Mouse (Mus musculus) heart, adult 8-10 months (tissue): Measurements from ENCODE around the gene Cdk17. TPM values are rescaled to one million over a fixed set of nuclear protein-coding genes. Genes with fewer than 3 reads are reported as not detected.

Source experiments
- DNase-seq: peaks from one replicate; pipeline ENCODE4 v3.0.0; 2022; ENCODE audit warnings: low spot score
- total RNA-seq, 4 experiments: library from RNA; stranded (reverse); gene quantifications; 2 replicates each; pipeline ENCODE4 v1.2.4; 2022

Cdk17 gene
- total RNA-seq, 4 experiments from 2014 or later, result 12.3 to 18.1 (median 16.0) TPM

- no peak for DNase-seq
Measured at GRCm38 (mm10) chr10:93227921-93228320, 67.2 kb downstream of the Cdk17 start.

DNA sequence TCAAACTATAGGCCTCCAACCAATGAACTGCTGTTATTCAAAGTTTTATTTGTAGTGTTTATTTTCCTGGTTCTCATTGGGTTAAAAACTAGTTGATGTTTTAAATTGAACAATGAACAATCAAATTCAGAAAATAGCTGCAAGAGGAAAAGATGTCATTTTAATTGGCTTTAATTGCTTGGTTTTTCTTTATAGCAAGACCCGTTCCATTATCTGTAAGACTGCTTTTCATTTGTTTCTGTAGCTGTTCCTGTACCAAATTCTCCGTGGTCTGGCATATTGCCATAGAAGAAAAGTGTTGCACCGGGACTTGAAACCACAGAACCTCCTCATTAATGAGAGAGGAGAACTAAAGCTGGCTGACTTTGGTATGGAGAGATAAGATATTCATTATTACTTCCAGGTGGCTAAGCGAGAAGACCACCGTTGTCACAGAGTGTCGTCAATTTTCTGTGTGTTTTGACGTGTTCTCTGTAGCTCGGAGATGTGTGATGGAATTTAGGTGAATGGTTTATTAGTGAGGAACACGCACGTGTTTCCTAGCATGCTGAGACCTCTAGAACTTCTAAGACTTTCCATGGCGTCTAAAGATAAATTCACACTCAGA is 67.8 kb downstream of the Cdk17 start:
- no peak for DNase-seq

DNA sequence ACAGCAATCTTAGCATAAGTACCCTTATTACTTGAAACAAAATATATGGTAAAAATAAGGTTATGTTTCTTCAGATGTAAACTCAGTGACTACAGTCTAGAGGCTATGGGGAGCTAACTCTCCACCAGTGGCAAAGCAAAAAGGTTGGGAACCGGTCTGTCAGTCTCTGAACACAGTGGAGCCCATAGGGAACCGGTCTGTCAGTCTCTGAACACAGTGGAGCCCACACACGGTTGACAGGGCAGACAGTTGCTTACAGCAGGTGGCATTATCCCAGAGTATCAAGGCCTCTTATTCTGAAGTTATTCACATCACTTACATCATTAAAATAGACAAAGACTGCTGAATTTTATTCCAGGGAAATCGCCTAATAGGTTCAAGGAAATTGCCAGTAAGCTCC is 70.8 kb downstream of the Cdk17 start:
- no peak for DNase-seq

- no peak for DNase-seq
Measured at GRCm38 (mm10) chr10:93231893-93232292, 71.2 kb downstream of the Cdk17 start.

DNA sequence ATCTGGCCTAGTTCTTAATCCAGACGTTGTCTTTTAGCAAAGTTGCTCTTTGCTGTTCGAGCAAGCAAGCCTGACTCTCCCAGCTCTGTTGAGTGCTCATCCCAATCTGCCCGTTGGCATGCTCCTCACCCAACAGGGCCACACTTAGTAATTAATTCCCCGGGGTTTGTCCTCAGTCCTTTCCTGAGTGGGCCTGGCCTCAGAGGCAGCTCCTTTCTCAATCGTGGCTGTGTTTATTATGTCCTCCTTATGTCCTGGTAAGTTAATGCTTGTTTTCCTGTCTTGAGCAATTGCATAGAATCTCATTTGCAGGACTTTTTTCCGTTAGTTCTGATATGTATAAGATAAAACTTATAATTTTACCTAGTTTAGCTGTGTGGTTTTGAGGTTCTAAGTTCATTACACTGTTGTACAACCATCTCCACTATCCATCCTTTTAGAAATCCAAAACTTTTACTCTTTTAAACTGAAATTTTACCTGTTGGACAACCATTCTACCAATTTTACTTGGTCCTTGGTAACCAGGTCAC is 73.1 kb downstream of the Cdk17 start:
- no peak for DNase-seq

GRCm38 (mm10) chr10:93234692-93235091 is 74.0 kb downstream of the Cdk17 start:
- no peak for DNase-seq

DNA sequence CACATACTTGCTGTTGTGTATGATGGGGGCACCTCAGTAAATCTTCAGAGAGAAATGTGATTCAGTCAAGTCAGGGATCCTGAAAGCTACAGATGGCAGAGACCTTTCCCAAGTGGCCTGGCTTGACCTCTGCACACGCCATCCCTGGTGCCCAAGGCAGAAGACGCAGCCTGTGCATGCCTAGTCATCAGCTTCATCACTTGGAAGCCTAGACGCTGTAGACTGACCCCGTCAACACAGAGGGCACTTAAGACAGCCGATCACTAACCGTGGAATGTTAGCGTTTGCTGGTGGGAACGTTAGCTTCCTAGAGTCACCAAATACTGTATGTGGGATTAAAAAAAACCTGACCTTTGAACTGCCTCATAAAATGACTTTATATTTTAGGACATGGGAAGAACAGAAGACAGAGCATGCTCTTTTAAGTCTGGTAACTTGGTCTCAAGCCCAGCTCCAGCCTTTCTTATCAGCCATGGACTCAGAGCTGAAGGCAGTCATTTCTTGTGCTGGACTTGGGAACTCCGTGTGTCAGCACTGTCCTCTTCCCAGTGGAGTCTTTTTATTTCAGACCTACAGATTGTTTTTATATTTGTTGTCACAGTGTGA is 78.6 kb downstream of the Cdk17 start:
- no peak for DNase-seq

GRCm38 (mm10) chr10:93242208-93242607 is 81.5 kb downstream of the Cdk17 start:
- DNase-seq, result no peak

DNA sequence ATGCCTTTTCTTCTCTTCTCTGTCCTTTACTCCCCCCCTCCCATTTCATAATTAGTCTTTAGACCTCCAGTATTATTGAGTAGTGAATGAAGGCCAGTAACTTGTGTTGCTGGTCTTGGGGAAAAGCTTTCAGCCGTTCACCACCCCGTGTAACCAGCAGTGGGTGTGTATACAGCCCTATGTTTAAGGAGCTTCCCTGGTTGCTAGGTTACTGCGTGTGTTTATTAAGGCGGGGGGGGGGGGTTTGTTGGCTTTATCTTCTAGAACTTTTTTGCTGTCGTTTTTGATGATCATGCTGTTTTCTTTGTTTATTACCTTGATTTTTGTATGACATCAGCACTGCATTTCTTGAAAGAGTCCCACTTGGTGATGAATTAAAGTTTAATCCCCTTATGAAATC is 82.2 kb downstream of the Cdk17 start:
- no peak for DNase-seq

GRCm38 (mm10) chr10:93244209-93244705 is 83.6 kb downstream of the Cdk17 start:
- DNase-seq, result no peak

- no peak for DNase-seq
Measured at GRCm38 (mm10) chr10:93246185-93246920, 85.7 kb downstream of the Cdk17 start.

DNA sequence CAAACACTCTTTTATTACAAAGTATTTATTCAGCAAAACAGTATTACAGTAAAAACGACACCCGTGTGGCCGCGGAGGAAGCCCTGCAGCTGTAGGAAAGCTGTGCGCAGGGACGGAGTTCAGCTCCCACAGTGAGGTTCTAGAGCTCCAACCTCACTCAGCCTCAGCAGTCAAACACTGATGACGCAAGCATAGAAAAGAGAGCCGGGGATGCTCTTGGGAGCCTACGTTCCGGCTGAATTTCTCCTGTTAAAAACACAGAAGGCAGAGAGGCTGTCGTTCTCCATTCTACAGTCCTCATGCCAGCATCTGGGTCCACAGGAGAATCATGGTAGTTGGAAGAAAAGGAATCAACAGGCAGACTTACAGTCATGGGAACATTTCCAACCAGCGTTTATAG is 86.7 kb downstream of the Cdk17 start:
- no peak for DNase-seq

- DNase-seq, result no peak
Measured at GRCm38 (mm10) chr10:93247902-93248301, 87.2 kb downstream of the Cdk17 start.

GRCm38 (mm10) chr10:93248416-93248815 is 87.7 kb downstream of the Cdk17 start:
- no peak for DNase-seq

- no peak for DNase-seq
Measured at GRCm38 (mm10) chr10:93249901-93250300, 89.2 kb downstream of the Cdk17 start.

GRCm38 (mm10) chr10:93250436-93251317 is 90.0 kb downstream of the Cdk17 start:
- no peak for DNase-seq

DNA sequence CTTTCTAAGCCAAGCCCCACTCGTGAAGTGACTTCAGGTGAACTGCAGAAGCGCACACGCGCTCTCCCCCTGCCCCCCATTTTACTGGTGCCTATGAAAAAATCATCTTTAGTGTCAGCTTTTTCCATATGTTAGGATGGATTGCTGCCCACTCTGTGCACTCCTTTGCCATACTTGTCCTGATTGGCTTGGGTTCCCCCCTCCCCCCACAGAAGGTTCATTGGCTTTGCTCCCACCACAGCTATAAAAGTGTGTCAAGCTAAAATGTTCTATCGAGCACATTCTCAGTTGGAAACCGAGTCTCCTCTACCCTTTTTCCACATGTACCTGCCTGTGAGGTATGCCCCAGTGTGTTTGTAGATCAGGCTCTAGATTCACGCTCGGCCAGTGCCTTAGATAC is 90.8 kb downstream of the Cdk17 start:
- no peak for DNase-seq

GRCm38 (mm10) chr10:93252661-93253060 is 92.0 kb downstream of the Cdk17 start:
- no peak for DNase-seq

DNA sequence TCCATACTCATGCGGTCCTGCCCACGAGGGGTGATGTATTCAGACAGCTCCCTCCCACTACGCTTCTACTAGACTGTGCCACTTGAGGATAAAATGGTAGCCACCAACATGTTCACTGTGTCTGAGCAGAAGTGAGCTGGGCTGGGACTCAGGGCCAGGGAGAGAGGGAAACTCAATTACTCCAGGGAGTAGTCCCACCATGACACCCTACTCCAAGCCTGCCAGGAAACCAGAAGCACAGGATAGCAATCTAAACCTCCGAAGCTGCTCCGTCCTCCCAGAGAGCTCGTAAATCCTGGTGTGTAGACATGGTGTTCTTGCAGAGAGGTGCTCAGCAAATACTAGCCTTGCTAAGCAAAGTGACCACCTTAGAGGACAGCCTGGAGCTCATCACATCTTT is 92.5 kb downstream of the Cdk17 start:
- DNase-seq, result no peak

GRCm38 (mm10) chr10:93255294-93255693 is 94.6 kb downstream of the Cdk17 start:
- DNase-seq, result no peak

DNA sequence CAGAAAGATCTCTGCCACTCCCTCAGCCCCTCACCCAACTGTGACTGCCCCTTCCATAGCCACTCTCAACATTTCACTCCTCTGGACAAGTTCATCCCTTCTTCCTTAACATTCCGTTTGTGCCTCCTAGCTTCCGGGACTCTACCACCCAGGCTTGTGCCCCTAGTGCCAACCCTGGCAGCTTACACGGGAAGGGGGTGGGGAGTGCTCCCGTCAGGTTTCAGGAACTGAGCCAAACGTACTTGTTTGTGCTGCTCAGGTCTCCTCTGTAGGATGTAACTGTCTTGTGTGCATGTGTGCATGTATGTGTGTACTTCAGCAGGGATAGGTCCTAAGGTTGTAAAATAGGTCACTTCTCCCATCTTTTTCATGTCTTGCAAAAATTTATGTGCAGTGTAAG is 99.2 kb downstream of the Cdk17 start:
- no peak for DNase-seq
